Mouse (Mus musculus) ovary, postnatal 36 days (tissue): ENCODE data around the gene Cracr2a.
"Not testable (repeated sequence)": the region's sequence is repeated elsewhere in the genome, so short reads cannot be mapped to it uniquely, and the experiment has no call there.

Experiments used
- DNase-seq: peaks from one replicate; pipeline ENCODE4 v3.0.0; 2022; ENCODE audit warnings: low spot score, mixed read lengths

Gene Cracr2a

DNA sequence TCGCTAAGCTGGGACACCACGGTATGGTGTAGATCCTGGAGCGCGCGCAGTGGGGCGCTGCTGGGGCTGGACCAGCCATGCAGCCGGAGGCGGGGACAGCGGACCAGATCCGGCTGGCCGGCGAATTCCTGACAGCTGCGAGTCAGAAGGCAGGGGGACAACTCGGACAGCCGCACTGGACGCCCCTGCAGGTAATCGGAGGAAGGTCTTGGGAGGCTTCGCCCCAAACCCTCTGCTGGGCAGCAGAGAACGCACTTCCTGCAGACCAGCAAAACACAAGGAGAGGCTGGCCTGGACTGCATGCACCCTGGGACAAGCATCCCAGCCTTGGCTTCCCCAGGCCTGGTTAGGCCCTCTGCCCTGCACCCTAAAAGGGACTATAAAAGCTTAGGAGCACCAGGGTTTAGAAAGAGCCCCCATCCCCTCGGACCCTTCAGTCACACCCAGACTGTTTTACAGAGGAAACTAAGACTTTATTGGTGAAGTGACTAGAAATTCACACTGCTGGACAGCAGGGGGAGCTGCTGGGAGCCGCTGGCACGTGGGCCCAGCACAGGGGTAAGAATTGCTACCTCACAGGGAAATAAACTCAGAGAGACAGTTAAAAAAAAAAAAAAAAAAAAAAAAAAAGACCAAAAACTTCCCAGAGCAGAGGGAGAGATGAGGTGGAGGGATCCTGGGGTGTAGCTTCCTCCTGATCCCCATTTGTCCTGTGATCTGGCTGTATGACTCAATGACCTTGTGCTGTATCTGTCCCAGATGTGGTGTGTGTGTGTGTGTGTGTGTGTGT lies at the start of gene Cracr2a:
TSS of gene Cracr2a (plus strand) at position 108 of the 790 bp plus-strand sequence.
- DNase-seq = peak; percentile 82

DNA sequence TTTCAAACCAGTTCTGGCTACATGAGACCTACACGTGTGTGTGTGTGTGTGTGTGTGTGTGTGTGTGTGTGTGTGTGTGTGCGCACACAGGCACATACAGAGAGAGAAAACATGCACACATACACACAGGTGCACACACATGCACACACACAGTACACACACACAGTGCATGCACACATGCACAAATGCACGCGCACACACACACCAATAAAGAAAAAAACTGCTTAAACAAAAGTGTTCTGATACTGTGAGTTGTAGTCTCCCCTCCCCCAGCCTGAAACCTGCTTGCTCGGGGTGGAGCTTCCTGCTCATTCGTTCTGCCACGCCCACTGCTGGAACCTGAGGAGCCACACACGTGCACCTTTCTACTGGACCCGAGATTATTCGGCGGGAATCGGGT lies 47.4 kb upstream of the Cracr2a start:
- DNase-seq = not testable (repeated sequence)

DNA sequence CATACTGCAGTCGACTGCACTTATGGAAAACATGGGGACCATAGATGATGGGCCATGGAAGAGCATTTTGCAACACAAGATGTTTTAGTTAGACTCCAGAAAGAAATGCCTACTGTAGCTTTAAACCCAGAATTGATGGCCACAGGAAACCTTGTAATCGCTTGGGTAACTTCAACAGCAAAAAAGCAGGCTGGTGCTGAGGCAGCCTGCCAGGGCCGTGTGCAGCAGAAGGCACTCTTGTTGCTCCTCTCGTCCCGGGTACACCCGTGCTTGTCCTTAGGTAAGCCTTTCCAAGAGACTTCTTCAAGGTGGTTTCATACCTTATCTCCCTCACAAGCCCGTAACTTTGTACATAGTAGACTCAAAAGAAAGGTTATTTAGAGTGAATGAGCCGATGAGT lies 40.0 kb upstream of the Cracr2a start:
- no peak for DNase-seq

DNA sequence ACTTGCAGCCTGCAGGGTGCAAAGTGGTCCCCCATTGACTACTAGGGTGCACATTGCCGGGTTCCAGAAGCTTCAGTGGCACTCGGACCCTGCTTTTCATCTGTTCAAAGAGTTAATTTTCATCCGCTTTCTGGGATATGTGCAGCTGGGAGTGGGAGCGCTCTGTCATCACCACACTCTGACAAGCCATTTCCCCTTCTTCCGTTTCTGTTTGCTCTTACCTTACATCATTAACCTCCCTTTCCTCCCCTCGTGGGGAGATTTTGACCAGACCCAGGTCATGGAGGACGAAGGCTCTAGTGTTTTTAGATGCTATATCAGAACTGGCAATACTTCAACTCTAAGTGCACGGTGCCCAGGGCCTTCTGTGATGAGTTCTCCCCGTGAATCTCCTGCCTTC lies 38.8 kb upstream of the Cracr2a start:
- DNase-seq = no peak

DNA sequence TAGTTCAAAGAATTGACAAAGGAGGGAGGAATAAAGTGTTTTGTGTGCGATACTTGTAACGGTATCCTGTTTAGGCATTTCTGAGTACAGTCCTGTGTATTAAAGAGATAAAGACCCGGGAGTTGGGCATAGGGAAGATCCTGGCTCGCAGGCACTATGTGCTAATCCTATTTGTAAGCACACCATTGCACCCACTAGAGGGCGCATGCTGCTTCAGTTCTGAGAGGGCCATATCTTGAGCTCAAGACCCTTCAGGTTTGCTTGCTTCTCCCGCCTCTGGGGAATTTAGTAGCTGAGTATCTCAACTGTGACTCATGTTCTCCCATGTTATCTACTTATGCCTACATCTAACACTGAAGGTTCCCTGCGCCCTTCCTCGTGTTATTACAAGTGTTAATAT lies 36.7 kb upstream of the Cracr2a start:
- peak; percentile 49 for DNase-seq

DNA sequence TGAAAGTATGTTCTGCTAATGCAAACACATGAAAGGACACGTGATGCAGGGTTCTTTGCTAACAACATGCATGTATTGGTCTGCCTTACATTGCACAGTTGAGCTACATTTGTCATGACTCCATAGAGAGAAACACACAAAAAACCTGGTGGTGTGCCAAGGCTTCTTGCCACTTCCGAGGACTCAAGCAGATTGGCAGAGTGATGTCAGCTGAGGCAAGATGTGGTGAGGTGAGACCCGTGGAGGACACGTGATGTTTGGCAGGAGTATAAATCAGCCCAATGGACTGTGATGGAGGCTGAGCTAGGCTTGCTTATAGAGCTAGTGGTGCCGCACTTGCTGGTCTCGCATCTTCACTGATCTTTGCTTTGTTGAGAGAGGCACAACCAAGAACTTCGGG lies 32.5 kb upstream of the Cracr2a start:
- no peak for DNase-seq

DNA sequence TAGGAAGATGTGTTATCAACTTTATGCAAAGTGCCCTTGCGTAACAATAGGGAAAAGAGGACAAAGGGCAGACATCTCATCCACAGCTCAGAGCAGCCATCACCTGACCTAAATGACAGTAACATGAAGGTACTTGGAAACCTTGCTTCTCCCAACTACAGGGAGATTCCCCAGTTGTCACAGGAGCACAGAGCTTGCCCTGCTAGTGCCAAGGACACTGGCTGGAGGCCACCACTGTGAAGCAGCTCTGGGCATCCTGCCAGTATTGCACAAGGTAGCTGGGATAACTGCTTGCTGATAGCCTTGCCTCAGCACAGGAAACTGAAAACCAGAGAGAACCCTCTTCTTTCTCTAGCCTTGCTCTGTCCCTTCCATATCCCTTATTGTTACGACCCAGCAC lies 31.7 kb upstream of the Cracr2a start:
- DNase-seq = peak; percentile 88

DNA sequence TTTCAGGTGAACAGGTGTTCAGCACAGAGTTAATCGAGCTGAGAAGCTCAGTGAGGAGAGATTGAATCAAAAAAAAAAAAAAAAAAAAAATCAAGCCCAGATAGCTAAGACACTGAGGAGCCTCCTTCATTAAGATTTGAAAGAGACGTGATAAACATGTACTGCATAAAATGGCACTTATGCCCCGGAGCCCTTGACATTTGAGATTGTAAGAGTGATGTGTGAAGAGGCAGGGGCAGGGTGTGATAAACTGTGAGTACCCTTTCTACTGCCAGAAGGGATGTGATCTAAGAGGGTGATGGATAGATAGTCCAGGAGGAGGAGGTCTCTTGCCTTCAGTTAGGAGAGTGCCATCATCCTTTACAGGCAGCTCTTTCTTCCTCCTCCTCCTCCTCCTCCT lies 30.9 kb upstream of the Cracr2a start:
- DNase-seq = no peak

DNA sequence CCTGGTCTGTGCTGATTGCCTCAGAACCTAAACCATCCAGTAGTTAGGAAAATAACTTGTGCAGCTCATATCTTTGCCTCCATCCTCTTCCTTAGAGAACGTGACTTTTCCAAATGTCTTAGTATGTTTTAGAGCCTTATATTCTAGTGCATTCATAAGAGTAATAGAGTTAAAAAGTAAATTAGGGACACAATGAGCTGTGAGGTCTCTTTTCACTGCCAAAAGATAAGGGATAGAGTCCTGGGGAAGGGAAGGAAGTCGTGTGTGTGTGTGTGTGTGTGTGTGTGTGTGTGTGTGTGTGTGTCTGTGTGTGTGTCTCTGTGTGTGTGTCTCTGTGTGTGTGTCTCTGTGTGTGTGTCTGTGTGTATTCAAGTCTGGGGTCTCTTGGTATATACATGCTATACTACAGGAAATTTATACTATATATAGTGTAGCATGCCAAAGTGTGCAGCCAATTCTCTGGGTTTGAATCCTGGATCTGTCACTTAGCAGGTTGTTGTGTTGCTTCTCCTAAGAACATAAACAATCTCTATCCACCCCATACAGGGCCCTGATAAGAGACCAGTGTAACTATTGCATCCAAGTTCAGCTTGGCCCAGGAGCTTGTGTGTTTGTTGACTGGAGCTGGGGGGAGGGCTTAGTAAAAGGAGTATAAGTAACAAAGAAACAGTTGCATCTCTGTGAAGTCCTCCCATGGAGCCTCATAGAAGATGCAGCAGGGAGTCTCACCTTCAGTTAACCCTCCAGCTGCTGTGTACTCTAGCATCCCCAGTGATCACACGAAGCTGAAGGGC lies 29.5 kb upstream of the Cracr2a start:
- no peak for DNase-seq

DNA sequence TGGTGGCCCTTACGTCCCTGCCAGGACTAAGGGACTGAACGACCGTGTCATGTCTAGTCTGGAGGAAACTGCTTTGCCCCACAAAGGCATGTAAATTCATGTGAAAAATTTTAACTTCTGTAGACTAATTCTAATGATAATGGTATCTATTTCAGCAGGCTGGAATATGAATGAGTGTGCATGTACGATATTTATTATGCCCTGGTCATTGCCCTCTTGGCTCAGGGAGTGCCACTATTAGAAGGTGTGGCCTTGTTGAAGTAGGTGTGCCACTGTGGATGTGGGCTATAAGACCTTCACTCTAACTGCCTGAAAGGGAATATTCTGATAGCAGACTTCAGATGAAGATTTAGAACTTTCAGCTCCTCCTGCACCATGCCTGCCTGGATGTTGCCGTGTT lies 28.8 kb upstream of the Cracr2a start:
- DNase-seq = no peak

DNA sequence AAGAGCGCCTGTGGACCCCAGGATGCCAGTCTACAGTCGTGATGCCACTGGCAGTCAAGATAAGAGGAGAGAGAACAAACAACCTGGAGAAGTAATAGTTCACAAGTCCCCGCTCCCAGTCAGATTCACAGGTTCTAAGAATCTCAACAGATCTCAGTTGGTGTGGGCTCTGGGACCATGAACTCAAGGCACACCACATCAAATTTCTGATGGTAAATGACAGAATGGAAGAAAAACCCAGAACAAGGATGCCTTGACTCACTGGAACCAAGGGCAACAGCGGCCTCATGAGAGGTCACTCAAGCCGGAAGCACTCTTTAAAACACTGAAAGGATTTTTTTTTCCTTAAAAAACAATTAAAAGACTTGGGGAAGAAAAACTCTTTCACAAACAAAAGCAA lies 27.4 kb upstream of the Cracr2a start:
- no peak for DNase-seq

DNA sequence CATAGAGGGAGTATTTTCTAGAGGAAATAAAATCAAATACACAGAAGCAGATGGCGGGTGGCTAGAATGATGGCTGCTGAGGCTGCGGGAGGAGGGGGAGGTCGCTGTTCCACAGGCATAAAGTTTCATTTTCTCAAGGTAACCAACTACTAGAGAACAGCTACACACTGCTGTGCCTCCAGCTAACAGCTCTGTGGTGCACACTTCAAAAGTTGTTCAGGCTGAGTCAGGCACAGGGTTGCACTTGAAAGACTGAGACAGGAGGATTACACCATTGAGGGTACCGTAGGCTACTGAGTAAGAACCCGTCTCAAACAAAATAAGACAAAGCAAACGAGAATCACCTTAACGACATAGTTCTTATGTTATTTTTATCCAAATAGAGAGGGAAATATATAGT lies 24.1 kb upstream of the Cracr2a start:
- no peak for DNase-seq

DNA sequence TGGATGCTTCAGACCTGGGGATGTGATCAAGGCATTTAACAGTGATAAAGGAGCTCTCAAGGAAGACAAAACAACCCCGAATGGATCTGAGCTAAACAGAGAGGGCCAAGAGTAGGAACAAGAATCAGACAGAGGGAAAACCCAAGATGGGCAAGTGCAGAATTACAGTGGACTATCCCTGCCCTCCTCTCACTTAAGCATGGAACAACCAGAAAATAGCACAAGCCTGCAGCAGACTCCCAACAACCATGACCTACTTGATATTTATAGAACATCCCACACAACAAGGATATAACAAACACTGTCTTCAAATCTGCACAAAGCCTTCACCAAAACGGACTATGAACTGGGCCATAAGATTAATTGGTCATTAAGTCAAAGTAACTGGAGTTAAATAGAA lies 23.0 kb upstream of the Cracr2a start:
- DNase-seq = no peak

DNA sequence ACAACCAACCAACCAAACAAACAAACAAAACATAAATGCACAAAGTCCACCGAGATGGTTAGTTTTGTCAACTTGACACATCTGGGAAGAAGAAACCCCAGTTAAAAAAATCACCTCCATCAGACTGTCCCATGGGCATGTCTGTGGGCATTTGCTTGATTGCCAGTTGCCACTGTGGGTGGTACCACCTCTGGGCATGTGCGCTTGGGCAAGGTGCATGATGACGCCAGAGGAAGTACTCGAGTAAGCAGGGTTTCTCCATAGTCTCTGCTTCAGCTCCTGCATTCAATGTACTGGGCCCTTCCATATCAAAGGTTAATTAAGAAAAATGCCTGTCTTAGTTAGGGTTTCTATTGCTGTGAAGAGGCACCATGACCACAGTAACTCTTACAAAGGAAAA lies 21.9 kb upstream of the Cracr2a start:
- DNase-seq = no peak

DNA sequence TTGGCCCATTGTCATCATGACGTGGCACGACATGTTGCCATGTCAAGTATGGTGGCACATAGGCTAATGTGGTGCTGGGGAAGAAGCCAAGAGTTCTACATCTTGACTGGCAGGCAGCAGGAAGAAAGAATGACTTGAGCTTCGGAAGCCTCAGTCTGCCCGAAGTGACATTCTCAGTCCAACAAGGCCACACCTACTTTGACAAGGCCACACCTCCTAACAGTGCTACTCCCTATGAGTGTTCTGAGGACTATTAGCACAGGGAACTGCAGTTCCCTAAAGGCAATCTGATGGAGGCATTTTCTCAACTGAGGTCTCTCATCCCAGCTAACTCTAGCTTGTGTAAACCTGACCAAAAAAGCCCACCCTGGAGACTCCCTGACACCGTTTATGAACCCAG lies 21.5 kb upstream of the Cracr2a start:
- no peak for DNase-seq

DNA sequence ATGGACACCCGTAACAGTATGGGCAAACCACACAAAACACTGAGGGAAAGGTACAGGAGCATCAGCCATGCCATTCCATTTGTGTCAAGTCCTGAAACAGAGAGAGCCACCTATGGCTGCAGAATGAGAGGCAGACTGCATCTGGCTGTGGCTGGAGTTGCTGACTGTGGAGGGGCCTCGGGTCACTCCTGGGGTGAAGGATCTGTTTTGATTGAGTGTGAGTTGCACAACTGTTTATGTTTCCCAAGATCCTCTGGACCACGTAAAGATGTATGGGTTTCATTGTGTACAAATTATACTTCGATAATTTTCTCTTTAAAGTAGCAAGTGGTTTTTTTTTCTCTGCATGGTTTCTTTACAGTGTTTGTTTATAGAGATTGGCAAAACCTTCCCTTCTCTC lies 20.6 kb upstream of the Cracr2a start:
- no peak for DNase-seq

DNA sequence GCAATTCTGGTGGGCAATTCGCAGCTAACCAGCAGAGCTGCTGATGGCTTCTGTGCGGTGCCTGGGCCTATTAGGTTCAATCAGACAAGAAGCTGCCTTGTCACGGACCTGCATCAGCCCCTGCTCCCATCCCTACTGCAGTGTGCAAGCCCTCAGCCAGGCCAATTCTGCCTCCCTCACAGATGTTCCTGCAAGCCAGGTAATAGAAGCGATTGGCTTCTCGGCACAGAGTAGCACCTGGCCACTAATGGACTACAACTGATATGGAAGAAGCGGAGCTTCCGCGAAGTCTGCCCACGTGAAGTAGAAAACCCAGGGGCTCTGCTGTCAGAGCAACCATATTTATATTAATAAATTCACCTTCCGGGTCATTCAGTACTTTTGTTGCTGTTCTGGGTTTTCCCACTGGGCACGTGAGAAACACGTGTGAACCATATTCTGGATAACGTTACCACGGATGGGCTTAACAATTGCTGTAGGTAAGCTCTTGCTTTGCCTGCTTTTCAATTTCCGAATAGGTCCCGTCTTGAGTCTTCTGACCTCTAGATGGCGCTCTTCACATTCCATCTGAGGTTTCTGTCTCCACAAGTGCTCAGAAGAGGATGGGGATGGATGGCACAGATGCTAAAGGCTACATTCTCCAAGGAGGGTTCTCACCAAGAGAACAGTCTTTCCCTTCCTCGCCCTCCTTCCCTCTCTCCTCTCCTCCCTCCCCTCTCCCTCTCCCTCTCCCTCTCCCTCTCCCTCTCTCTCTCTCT lies 19.3 kb upstream of the Cracr2a start:
- no peak for DNase-seq

DNA sequence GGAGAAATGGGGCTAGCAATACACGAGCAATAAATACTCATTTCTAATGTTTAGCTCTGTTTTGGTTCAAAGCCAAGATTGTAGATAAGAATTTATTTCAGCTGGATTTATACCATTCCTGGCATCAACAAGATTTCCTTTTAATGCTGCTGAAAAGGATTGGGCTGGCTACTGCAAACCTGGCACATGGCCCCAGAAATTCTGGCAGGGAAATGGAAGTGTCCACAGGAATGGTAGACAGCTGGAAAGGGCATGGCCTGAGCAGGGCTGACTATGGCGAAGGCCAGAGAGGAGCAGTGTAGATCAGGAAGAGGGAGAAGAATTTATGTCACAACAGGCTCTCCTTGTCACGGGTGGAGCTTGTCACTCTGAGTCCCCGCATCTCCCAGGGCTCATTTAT lies 14.5 kb upstream of the Cracr2a start:
- peak; percentile 59 for DNase-seq

DNA sequence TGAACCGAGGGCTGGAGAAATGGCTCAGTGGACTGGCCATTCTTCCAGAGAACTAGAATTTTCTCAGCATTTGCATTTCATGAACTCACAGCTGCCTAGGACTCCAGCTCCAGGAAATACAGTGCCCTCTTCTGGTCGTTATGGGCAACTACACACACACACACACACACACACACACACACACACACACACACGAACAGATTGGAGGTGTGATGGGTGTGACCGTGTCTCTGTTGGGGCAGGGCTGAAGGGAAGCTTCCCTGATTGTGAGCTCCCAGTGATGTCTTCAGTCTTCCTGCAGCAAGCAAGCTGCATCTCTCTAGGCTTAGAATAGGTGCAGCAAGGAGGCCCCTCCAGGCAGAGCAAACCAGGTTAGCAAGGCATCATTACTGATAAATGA lies 8.2 kb upstream of the Cracr2a start:
- DNase-seq = no peak

DNA sequence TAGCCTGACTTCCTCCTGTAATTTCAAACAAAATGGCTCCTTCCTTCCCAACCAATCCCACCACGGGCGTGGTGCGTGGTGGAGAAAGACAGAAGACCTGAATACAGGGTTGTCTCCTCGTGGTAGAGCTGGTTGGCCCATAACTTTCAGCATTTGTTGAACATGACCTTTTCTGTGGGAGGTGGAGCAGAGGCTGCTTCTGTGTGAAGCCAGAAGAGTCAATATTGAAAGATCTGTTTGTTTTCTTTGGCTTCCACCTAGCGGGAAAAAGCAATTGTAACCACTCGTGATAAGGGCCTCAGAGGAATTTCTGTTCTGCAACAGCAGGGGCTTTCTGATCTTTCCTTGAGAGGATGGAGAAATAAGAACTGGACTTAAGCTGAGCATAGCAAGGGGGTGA lies 5.6 kb upstream of the Cracr2a start:
- no peak for DNase-seq

DNA sequence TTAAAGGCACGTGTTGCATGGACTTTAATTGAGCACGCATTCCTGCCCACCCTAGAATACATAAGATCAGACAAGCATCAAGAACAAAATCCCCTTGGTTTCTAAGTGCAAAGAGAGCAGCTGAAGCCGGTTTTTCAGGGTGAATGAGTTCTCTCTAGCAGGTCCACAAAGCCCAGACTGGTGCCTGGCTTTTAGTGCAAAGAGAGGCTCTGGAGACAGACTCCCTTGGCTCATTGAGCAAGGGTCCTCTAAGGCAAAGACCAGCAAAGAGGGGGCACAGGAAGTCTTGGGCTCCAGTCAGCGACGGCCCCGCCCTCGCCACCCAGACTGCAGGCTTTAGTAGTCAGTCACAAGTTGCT lies 287 bp upstream of the Cracr2a start:
- no peak for DNase-seq

DNA sequence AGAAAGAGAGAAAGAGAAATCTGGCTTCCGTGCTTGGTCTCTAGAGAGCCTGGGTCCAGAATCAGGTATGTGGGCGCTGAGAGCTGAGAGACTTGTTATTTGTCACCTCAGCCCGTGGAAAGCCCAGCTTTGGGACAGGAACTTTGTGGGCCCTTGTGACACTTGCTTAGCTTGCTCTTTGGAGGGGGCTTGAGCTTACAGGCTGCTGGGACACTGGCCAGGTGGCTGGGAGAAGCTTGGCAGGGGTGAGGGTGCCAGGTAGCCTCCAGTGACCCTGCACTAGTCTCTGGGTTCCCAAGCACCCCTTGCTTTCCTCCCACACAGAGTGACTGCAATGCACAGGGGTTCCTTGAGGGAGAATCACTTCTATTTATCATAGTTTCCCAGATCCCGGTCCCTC lies 2.4 kb downstream of the Cracr2a start:
- no peak for DNase-seq
